Mouse (Mus musculus): ENCODE results near the gene A630001G21Rik. TPM values are rescaled to one million over a fixed set of nuclear protein-coding genes. Genes with fewer than 3 reads are reported as not detected.

The A630001G21Rik gene
- polyA plus RNA-seq, 1 experiment: 4.8 TPM

GRCm38 (mm10) chr1:85735463-85736123 lies 42.9 kb downstream of the A630001G21Rik start:
- no peak for DNase-seq (ENCODE audit: low spot score)

GRCm38 (mm10) chr1:85734511-85734910 lies 43.9 kb downstream of the A630001G21Rik start:
- DNase-seq (ENCODE audit: low spot score): no peak

- DNase-seq (ENCODE audit: low spot score): no peak
Observed at GRCm38 (mm10) chr1:85732581-85732980, 45.9 kb downstream of the A630001G21Rik start.

- no peak for DNase-seq (ENCODE audit: low spot score)
Observed at GRCm38 (mm10) chr1:85730471-85730870, 48.0 kb downstream of the A630001G21Rik start.

GRCm38 (mm10) chr1:85720220-85720893 lies 58.1 kb downstream of the A630001G21Rik start:
- DNase-seq (ENCODE audit: low spot score): no peak

GRCm38 (mm10) chr1:85719049-85719448 lies 59.4 kb downstream of the A630001G21Rik start:
- no peak for DNase-seq (ENCODE audit: low spot score)

GRCm38 (mm10) chr1:85716447-85717027 lies 61.9 kb downstream of the A630001G21Rik start:
- no peak for DNase-seq (ENCODE audit: low spot score)

- DNase-seq (ENCODE audit: low spot score): no peak
Observed at GRCm38 (mm10) chr1:85714501-85714900, 63.9 kb downstream of the A630001G21Rik start.

GRCm38 (mm10) chr1:85706754-85707153 lies 71.7 kb downstream of the A630001G21Rik start:
- DNase-seq (ENCODE audit: low spot score): no peak

GRCm38 (mm10) chr1:85705552-85705951 lies 72.9 kb downstream of the A630001G21Rik start:
- no peak for DNase-seq (ENCODE audit: low spot score)

GRCm38 (mm10) chr1:85703245-85704186 lies 74.9 kb downstream of the A630001G21Rik start:
- peak; percentile 44 for DNase-seq (ENCODE audit: low spot score)

- no peak for DNase-seq (ENCODE audit: low spot score)
Observed at GRCm38 (mm10) chr1:85702531-85702930, 75.9 kb downstream of the A630001G21Rik start.

- no peak for DNase-seq (ENCODE audit: low spot score)
Observed at GRCm38 (mm10) chr1:85697721-85698493, 80.5 kb downstream of the A630001G21Rik start.

GRCm38 (mm10) chr1:85695646-85696045 lies 82.8 kb downstream of the A630001G21Rik start:
- no peak for DNase-seq (ENCODE audit: low spot score)

GRCm38 (mm10) chr1:85693280-85693679 lies 85.2 kb downstream of the A630001G21Rik start:
- DNase-seq (ENCODE audit: low spot score): no peak

- DNase-seq (ENCODE audit: low spot score): no peak
Observed at GRCm38 (mm10) chr1:85692281-85692680, 86.2 kb downstream of the A630001G21Rik start.

GRCm38 (mm10) chr1:85690544-85690943 lies 87.9 kb downstream of the A630001G21Rik start:
- no peak for DNase-seq (ENCODE audit: low spot score)

GRCm38 (mm10) chr1:85687346-85687745 lies 91.1 kb downstream of the A630001G21Rik start:
- DNase-seq (ENCODE audit: low spot score): no peak

- DNase-seq (ENCODE audit: low spot score): no peak
Observed at GRCm38 (mm10) chr1:85686666-85687065, 91.8 kb downstream of the A630001G21Rik start.

- DNase-seq (ENCODE audit: low spot score): no peak
Observed at GRCm38 (mm10) chr1:85680226-85680625, 98.2 kb downstream of the A630001G21Rik start.

All from urinary bladder, adult 2 months (tissue).